Mouse (Mus musculus) midbrain, embryonic 10.5 days (tissue): ENCODE measurements at regions not wholly inside any gene's neighbourhood (a gene's known extent, or its start where the extent isn't known, plus 50 kb on each side); places are given as distances from the start of the nearest gene placed in this dataset.

Experiments used
- DNase-seq: peaks from one replicate; pipeline ENCODE4 v3.0.0-alpha.2; 2017; ENCODE audit warnings: low spot score
- H3K27ac ChIP-seq: fragments of 300-500 bp; sonication (generic); replicated peaks from 2 replicates; pipeline ENCODE4 v1.5.1; 2016; ENCODE audit warnings: mild to moderate bottlenecking
- H3K27me3 ChIP-seq: fragments of 300-500 bp; sonication (generic); 2 replicates; pipeline ENCODE4 v1.6.1; 2016; ENCODE audit warnings: low read depth, mild to moderate bottlenecking; ENCODE audit not compliant: poor library complexity, severe bottlenecking
- H3K36me3 ChIP-seq: fragments of 300-500 bp; sonication (generic); 2 replicates; pipeline ENCODE4 v1.6.1; 2016; ENCODE audit warnings: mild to moderate bottlenecking, moderate library complexity
- H3K4me1 ChIP-seq: fragments of 300-500 bp; sonication (generic); 2 replicates; pipeline ENCODE4 v1.6.1; 2016
- H3K4me3 ChIP-seq: fragments of 300-500 bp; sonication (generic); 2 replicates; pipeline ENCODE4 v1.5.1; 2016; ENCODE audit warnings: mild to moderate bottlenecking, moderate library complexity
- H3K9me3 ChIP-seq: fragments of 300-500 bp; sonication (generic); replicated peaks from 2 replicates; pipeline ENCODE4 v1.6.1; 2016; ENCODE audit warnings: mild to moderate bottlenecking
- WGBS: fragments of 180-500 bp; shearing (Covaris S2); methylation state at CpG from one replicate; pipeline ENCODE4 v1.1.7; 2016; 5-methylcytosine and 5-hydroxymethylcytosine counted together

GRCm38 (mm10) chr6:52105031-52105593 is 53.0 kb downstream of the Hoxa1 start:
- Histone ChIP-seq H3K9me3 (no peaks in the 10 kb centered on the region), H3K27ac (no peak overlapping the region), H3K36me3 (no peaks in the 10 kb centered on the region), H3K4me1 (peaks cover 9% of the 10 kb centered on the region), H3K4me3 (no peak overlapping the region), H3K27me3 (no peaks in the 10 kb centered on the region; the same call in 1 of the 2 replicates)
- DNase-seq, result no peak
- 38% methylated on average over 13 of the region's 13 CpGs for WGBS

GRCm38 (mm10) chr6:52104141-52104540 is 54.0 kb downstream of the Hoxa1 start:
- WGBS, result 90% methylated on average over 11 of the region's 11 CpGs
- Histone ChIP-seq H3K27ac (no peak overlapping the region), H3K4me3 (no peak overlapping the region), H3K4me1 (peaks cover 9% of the 10 kb centered on the region), H3K9me3 (no peaks in the 10 kb centered on the region), H3K36me3 (no peaks in the 10 kb centered on the region), H3K27me3 (no peaks in the 10 kb centered on the region; the same call in 1 of the 2 replicates)
- no peak for DNase-seq

- no peaks in the 10 kb centered on the region for H3K9me3 ChIP-seq
- H3K4me3 ChIP-seq, result no peak overlapping the region
- no peaks in the 10 kb centered on the region for H3K36me3 ChIP-seq
- 88% methylated on average over 7 of the region's 7 CpGs for WGBS
- no peak for DNase-seq
- peaks cover 9% of the 10 kb centered on the region for H3K4me1 ChIP-seq
- H3K27ac ChIP-seq, result no peak overlapping the region
- no peaks in the 10 kb centered on the region; the same call in 1 of the 2 replicates for H3K27me3 ChIP-seq
Measured at GRCm38 (mm10) chr6:52103661-52104060, 54.5 kb downstream of the Hoxa1 start.

GRCm38 (mm10) chr6:52102699-52103098 is 55.4 kb downstream of the Hoxa1 start:
- Histone ChIP-seq H3K9me3 (no peaks in the 10 kb centered on the region), H3K27ac (no peak overlapping the region), H3K4me1 (peaks cover 9% of the 10 kb centered on the region), H3K36me3 (no peaks in the 10 kb centered on the region), H3K4me3 (no peak overlapping the region), H3K27me3 (no peaks in the 10 kb centered on the region; the same call in 1 of the 2 replicates)
- WGBS, result 62% methylated on average over 8 of the region's 8 CpGs
- peak; percentile 22 for DNase-seq

GRCm38 (mm10) chr6:52102179-52102578 is 55.9 kb downstream of the Hoxa1 start:
- Histone ChIP-seq H3K9me3 (no peaks in the 10 kb centered on the region), H3K4me3 (no peak overlapping the region), H3K4me1 (peaks cover 9% of the 10 kb centered on the region), H3K27ac (no peak overlapping the region), H3K36me3 (no peaks in the 10 kb centered on the region), H3K27me3 (no peaks in the 10 kb centered on the region; the same call in 1 of the 2 replicates)
- 81% methylated on average over 8 of the region's 8 CpGs for WGBS
- DNase-seq, result no peak

- Histone ChIP-seq H3K4me3 (no peak overlapping the region), H3K27me3 (no peaks in the 10 kb centered on the region; the same call in 1 of the 2 replicates), H3K27ac (no peak overlapping the region), H3K36me3 (no peaks in the 10 kb centered on the region), H3K9me3 (no peaks in the 10 kb centered on the region), H3K4me1 (peaks cover 9% of the 10 kb centered on the region)
- WGBS, result 88% methylated on average over 6 of the region's 6 CpGs
- no peak for DNase-seq
Measured at GRCm38 (mm10) chr6:52101209-52101608, 56.9 kb downstream of the Hoxa1 start.

GRCm38 (mm10) chr6:52098851-52099250 is 59.3 kb downstream of the Hoxa1 start:
- no peak overlapping the region for H3K4me3 ChIP-seq
- 92% methylated on average over 7 of the region's 7 CpGs for WGBS
- H3K36me3 ChIP-seq, result no peaks in the 10 kb centered on the region
- H3K9me3 ChIP-seq, result no peaks in the 10 kb centered on the region
- peaks cover 3% of the 10 kb centered on the region; the same call in 1 of the 2 replicates for H3K4me1 ChIP-seq
- no peak overlapping the region for H3K27ac ChIP-seq
- DNase-seq, result no peak
- no peaks in the 10 kb centered on the region; the same call in 1 of the 2 replicates for H3K27me3 ChIP-seq

GRCm38 (mm10) chr6:52095575-52095974 is 62.5 kb downstream of the Hoxa1 start:
- Histone ChIP-seq H3K27ac (no peak overlapping the region), H3K27me3 (no peaks in the 10 kb centered on the region; the same call in 1 of the 2 replicates), H3K36me3 (no peaks in the 10 kb centered on the region), H3K9me3 (no peaks in the 10 kb centered on the region), H3K4me3 (no peak overlapping the region), H3K4me1 (peaks cover 7% of the 10 kb centered on the region; the same call in 1 of the 2 replicates)
- 95% methylated on average over 7 of the region's 7 CpGs for WGBS
- no peak for DNase-seq

GRCm38 (mm10) chr6:52091445-52091844 is 66.7 kb downstream of the Hoxa1 start:
- WGBS, result 52% methylated on average over 5 of the region's 5 CpGs
- H3K9me3 ChIP-seq, result no peaks in the 10 kb centered on the region
- no peak overlapping the region for H3K27ac ChIP-seq
- DNase-seq, result no peak
- H3K4me3 ChIP-seq, result no peak overlapping the region
- peaks cover 7% of the 10 kb centered on the region; the same call in 1 of the 2 replicates for H3K4me1 ChIP-seq
- no peaks in the 10 kb centered on the region for H3K36me3 ChIP-seq
- no peaks in the 10 kb centered on the region; the same call in 1 of the 2 replicates for H3K27me3 ChIP-seq

- no peak for DNase-seq
- H3K4me1 ChIP-seq, result no peaks in the 10 kb centered on the region
- H3K4me3 ChIP-seq, result no peak overlapping the region
- no peaks in the 10 kb centered on the region for H3K9me3 ChIP-seq
- no peaks in the 10 kb centered on the region for H3K27me3 ChIP-seq
- H3K27ac ChIP-seq, result no peak overlapping the region
- WGBS, result 86% methylated on average over 17 of the region's 17 CpGs
- no peaks in the 10 kb centered on the region for H3K36me3 ChIP-seq
Measured at GRCm38 (mm10) chr6:52085932-52086643, 72.0 kb downstream of the Hoxa1 start.

GRCm38 (mm10) chr6:52084622-52085021 is 72.3 kb upstream of the Skap2 start:
- Histone ChIP-seq H3K27me3 (peaks cover 10% of the 10 kb centered on the region), H3K4me1 (peaks cover under 1% of the 10 kb centered on the region), H3K36me3 (no peaks in the 10 kb centered on the region), H3K4me3 (no peak overlapping the region), H3K9me3 (no peaks in the 10 kb centered on the region), H3K27ac (no peak overlapping the region)
- 91% methylated on average over 2 of the region's 2 CpGs for WGBS
- DNase-seq, result no peak

GRCm38 (mm10) chr6:52079501-52079900 is 67.2 kb upstream of the Skap2 start:
- H3K4me3 ChIP-seq, result no peak overlapping the region
- H3K36me3 ChIP-seq, result no peaks in the 10 kb centered on the region
- H3K4me1 ChIP-seq, result peaks cover 9% of the 10 kb centered on the region
- DNase-seq, result no peak
- H3K27me3 ChIP-seq, result peaks cover 28% of the 10 kb centered on the region
- H3K9me3 ChIP-seq, result no peaks in the 10 kb centered on the region
- WGBS, result 40% methylated on average over 7 of the region's 7 CpGs
- no peak overlapping the region for H3K27ac ChIP-seq
